Mouse (Mus musculus) layer of hippocampus, adult 2 months (tissue): Measurements from ENCODE around the gene Tspyl4. TPM values are rescaled to one million over a fixed set of nuclear protein-coding genes. Genes with fewer than 3 reads are reported as not detected.

ENCODE experiments used
- DNase-seq, 2 experiments: peaks; one replicate each; pipeline ENCODE4 v3.0.0; 2022; ENCODE audit warnings: low spot score in 2 of 2
- H3K27ac ChIP-seq: fragments of 200-600 bp; 2 replicates; pipeline ENCODE4 v1.8.1; 2022
- H3K4me3 ChIP-seq: fragments of 200-600 bp; 2 replicates; pipeline ENCODE4 v1.8.1; 2022; ENCODE audit warnings: mild to moderate bottlenecking
- CTCF ChIP-seq: fragments of 200-600 bp; conservative IDR thresholded peaks from 2 replicates; pipeline ENCODE4 v1.8.1; 2022; ENCODE audit warnings: antibody characterized with exemption, mild to moderate bottlenecking, moderate library complexity
- total RNA-seq, 2 experiments: library from RNA; stranded (reverse); gene quantifications; 2 replicates each; pipeline ENCODE4 v1.2.3; 2021

The Tspyl4 gene
- total RNA-seq, 2 experiments from 2014 or later, result 348 to 365 TPM

- no peak overlapping the region for H3K4me3 ChIP-seq
- H3K27ac ChIP-seq, result no peak overlapping the region
- TF ChIP-seq CTCF, result no peak
- no peak for DNase-seq
These were observed 44.6 kb downstream of the Tspyl4 start for GRCm38 (mm10) chr10:34341886-34342285.

Other genes with a start within 250 kb of the Tspyl4 start
- gene Calhm5, start 200.9 kb upstream of the Tspyl4 start, total RNA-seq, result 1 to 10 TPM; 3.9 to 4.7 TPM
- gene Calhm6, start 169.5 kb upstream of the Tspyl4 start, total RNA-seq, result under 1 TPM; 0.44 to 0.56 TPM
- gene Dse, start 89.7 kb upstream of the Tspyl4 start, total RNA-seq, result 1 to 10 TPM; 6.2 to 7.3 TPM
- gene Tspyl1, start 15.3 kb upstream of the Tspyl4 start, total RNA-seq, result 100 to 1,000 TPM; 163 to 172 TPM
- gene Col10a1, start 92.5 kb downstream of the Tspyl4 start, total RNA-seq, result not detected
- 1 to 10 TPM; 3.9 to 4.0 TPM for gene Nt5dc1, start 121.1 kb downstream of the Tspyl4 start, total RNA-seq
- under 1 TPM; 0.13 to 0.42 TPM for gene Frk, start 186.0 kb downstream of the Tspyl4 start, total RNA-seq